Mouse (Mus musculus) embryonic facial prominence, embryonic 15.5 days (tissue): ENCODE results near the gene Fam160a2. TPM values are rescaled to one million over a fixed set of nuclear protein-coding genes. Genes with fewer than 3 reads are reported as not detected.

Experiments
- ATAC-seq: fragments of 200-750 bp; cut with Nextera tagmentation; 2 replicates; pipeline ENCODE4 v1.8.0; 2017; ENCODE audit warnings: low read depth, moderate TSS enrichment; ENCODE audit not compliant: insufficient number of reproducible peaks, low FRiP score, low TSS enrichment
- H3K27ac ChIP-seq: fragments of 300-500 bp; sonication (generic); replicated peaks from 2 replicates; pipeline ENCODE4 v1.5.1; 2015; ENCODE audit warnings: mild to moderate bottlenecking, inconsistent platforms
- H3K27me3 ChIP-seq: fragments of 300-500 bp; sonication (generic); 2 replicates; pipeline ENCODE4 v1.6.1; 2015; ENCODE audit warnings: inconsistent platforms
- H3K36me3 ChIP-seq: fragments of 300-500 bp; sonication (generic); 2 replicates; pipeline ENCODE4 v1.6.1; 2015; ENCODE audit warnings: mild to moderate bottlenecking, inconsistent platforms
- H3K4me1 ChIP-seq: fragments of 300-500 bp; sonication (generic); 2 replicates; pipeline ENCODE4 v1.6.1; 2015; ENCODE audit warnings: inconsistent platforms
- H3K4me2 ChIP-seq: fragments of 300-500 bp; sonication (generic); replicated peaks from 2 replicates; pipeline ENCODE4 v1.6.1; 2015; ENCODE audit warnings: mild to moderate bottlenecking, inconsistent platforms
- H3K4me3 ChIP-seq: fragments of 300-500 bp; sonication (generic); replicated peaks from 2 replicates; pipeline ENCODE4 v1.5.1; 2015; ENCODE audit warnings: mild to moderate bottlenecking, inconsistent platforms
- H3K9ac ChIP-seq: fragments of 300-500 bp; sonication (generic); 2 replicates; pipeline ENCODE4 v1.6.1; 2015; ENCODE audit warnings: inconsistent platforms
- H3K9me3 ChIP-seq: fragments of 300-500 bp; sonication (generic); replicated peaks from 2 replicates; pipeline ENCODE4 v1.6.1; 2016; ENCODE audit warnings: inconsistent platforms
- WGBS: fragments of 180-500 bp; shearing (Covaris S2); methylation state at CpG from one replicate; pipeline ENCODE4 v1.1.7; 2015; 5-methylcytosine and 5-hydroxymethylcytosine counted together
- polyA plus RNA-seq: library from polyadenylated mRNA; unstranded; fragments of >200 nt; fragmentation: Nextera tagmentation; extraction: Ambion mirVana; gene quantifications from 2 replicates; pipeline ENCODE4 v1.2.1, GENCODE M21; 2015

Gene Fam160a2
- polyA plus RNA-seq, 1 experiment from 2014 or later, result 41.3 TPM

DNA sequence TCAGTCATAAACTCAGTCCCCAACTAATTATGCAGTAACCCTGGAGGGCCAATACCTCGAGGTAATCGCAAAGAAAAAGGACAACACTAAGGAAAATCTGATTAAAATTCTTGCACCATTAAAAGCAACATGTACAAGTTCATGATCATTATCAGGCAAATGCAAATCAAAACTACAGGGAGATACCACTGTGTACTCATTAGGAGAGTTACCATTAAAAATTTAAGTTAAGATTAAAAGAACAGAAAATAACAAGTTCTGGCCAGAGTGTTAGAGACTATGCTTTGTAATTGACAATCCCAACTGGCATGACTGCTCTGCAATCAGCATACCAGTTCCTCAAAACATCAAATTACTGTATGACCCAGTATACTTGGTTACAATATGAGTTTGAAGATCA lies 57.1 kb downstream of the Fam160a2 start:
- no peak overlapping the region for H3K9ac ChIP-seq
- H3K4me2 ChIP-seq, result no peak overlapping the region
- H3K4me3 ChIP-seq, result no peak overlapping the region
- ATAC-seq, result no peak
- no peaks in the 10 kb centered on the region for H3K36me3 ChIP-seq
- WGBS, result 70% methylated on average over 2 of the region's 2 CpGs
- H3K9me3 ChIP-seq, result no peaks in the 10 kb centered on the region
- no peaks in the 10 kb centered on the region for H3K4me1 ChIP-seq
- H3K27me3 ChIP-seq, result no peaks in the 10 kb centered on the region
- no peak overlapping the region for H3K27ac ChIP-seq

GRCm38 (mm10) chr7:105342170-105342569 lies 57.7 kb downstream of the Fam160a2 start, which contains the start of gene Olfr691:
Olfr691 (minus strand) TSS chr7:105342270.
- Histone ChIP-seq H3K9me3 (no peaks in the 10 kb centered on the region), H3K27me3 (no peaks in the 10 kb centered on the region), H3K4me3 (no peak within 1 kb of the TSS), H3K36me3 (no peaks in the 10 kb centered on the region), H3K4me1 (no peaks in the 10 kb centered on the region), H3K9ac (no peak within 1 kb of the TSS), H3K4me2 (no peak within 1 kb of the TSS), H3K27ac (no peak within 1 kb of the TSS)
- no peak for ATAC-seq
- WGBS, result 51% methylated on average over 1 of the region's 1 CpGs

DNA sequence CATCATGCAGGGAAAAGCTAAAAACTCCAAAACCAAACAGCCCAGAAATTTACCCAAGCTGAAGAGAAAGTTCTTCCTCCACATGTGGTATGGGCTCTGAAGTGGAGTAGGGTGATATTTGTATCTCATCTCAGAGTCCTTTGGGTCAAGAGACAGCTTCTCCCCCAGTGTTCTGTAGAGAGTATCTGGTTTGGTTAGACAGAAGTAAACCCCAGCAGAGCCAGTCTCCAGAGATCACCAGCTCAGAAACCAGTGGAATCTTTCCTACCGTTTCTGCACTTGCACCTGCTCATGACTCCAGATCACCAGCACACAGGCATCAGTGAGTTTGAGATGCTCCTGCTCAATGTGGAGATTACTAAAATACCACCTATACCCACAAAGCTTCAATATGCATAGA lies 65.8 kb downstream of the Fam160a2 start, which contains the start of gene Olfr690:
Olfr690 (minus strand) TSS at position 101 of the 400 bp plus-strand sequence.
- WGBS, result 65% methylated on average over 1 of the region's 1 CpGs
- Histone ChIP-seq H3K36me3 (no peaks in the 10 kb centered on the region), H3K4me2 (no peak within 1 kb of the TSS), H3K27ac (no peak within 1 kb of the TSS), H3K4me3 (no peak within 1 kb of the TSS), H3K9ac (no peak within 1 kb of the TSS), H3K4me1 (no peaks in the 10 kb centered on the region), H3K9me3 (no peaks in the 10 kb centered on the region), H3K27me3 (no peaks in the 10 kb centered on the region)
- ATAC-seq, result no peak

- Histone ChIP-seq H3K9me3 (no peaks in the 10 kb centered on the region), H3K27ac (no peak overlapping the region)
- no peak for ATAC-seq
These were observed 74.6 kb downstream of the Fam160a2 start for GRCm38 (mm10) chr7:105325302-105325701.

More at GRCm38 (mm10) chr7:105325302-105325701, 74.6 kb downstream of the Fam160a2 start:
- WGBS, result 73% methylated on average over 2 of the region's 2 CpGs
- H3K4me3 ChIP-seq, result no peak overlapping the region
- H3K27me3 ChIP-seq, result no peaks in the 10 kb centered on the region
- H3K9ac ChIP-seq, result no peak overlapping the region
- no peak overlapping the region for H3K4me2 ChIP-seq
- no peaks in the 10 kb centered on the region for H3K4me1 ChIP-seq
- no peaks in the 10 kb centered on the region for H3K36me3 ChIP-seq

Other genes with a start within 250 kb of the Fam160a2 start
- gene Olfr684, start 236.4 kb downstream of the Fam160a2 start, polyA plus RNA-seq, result not detected in 2 replicates
- gene Olfr685, start 214.0 kb downstream of the Fam160a2 start, polyA plus RNA-seq, result 0.25 and 0.27 TPM in 2 replicates
- 0.09 TPM in 1 of 2 replicates, not detected in the other for gene Olfr686, start 192.6 kb downstream of the Fam160a2 start, polyA plus RNA-seq
- 0.17 TPM in 1 of 2 replicates, not detected in the other for gene Olfr688, start 112.0 kb downstream of the Fam160a2 start, polyA plus RNA-seq
- gene Olfr689, start 88.9 kb downstream of the Fam160a2 start, polyA plus RNA-seq, result 0.20 and 0.53 TPM in 2 replicates
- 0.13 and 0.24 TPM in 2 replicates for gene Olfr690, start 66.0 kb downstream of the Fam160a2 start, polyA plus RNA-seq
- 0.33 and 0.41 TPM in 2 replicates for gene Olfr691, start 57.8 kb downstream of the Fam160a2 start, polyA plus RNA-seq
- 0.33 and 0.39 TPM in 2 replicates for gene Olfr692, start 31.8 kb downstream of the Fam160a2 start, polyA plus RNA-seq
- not detected in 2 replicates for gene Gm5901, start 25.0 kb downstream of the Fam160a2 start, polyA plus RNA-seq
- gene Cnga4, start 4.5 kb upstream of the Fam160a2 start, polyA plus RNA-seq, result 0.51 and 0.87 TPM in 2 replicates
- gene Cckbr, start 25.7 kb upstream of the Fam160a2 start, polyA plus RNA-seq, result 0.48 and 0.49 TPM in 2 replicates
- 150 and 156 TPM in 2 replicates for gene Cavin3, start 82.2 kb upstream of the Fam160a2 start, polyA plus RNA-seq
- gene Smpd1, start 154.3 kb upstream of the Fam160a2 start, polyA plus RNA-seq, result 54.6 and 58.9 TPM in 2 replicates
- 53.1 and 63.4 TPM in 2 replicates for gene Apbb1, start 181.6 kb upstream of the Fam160a2 start, polyA plus RNA-seq
- 0.32 and 0.33 TPM in 2 replicates for gene Hpx, start 200.1 kb upstream of the Fam160a2 start, polyA plus RNA-seq
- gene Trim3, start 233.5 kb upstream of the Fam160a2 start, polyA plus RNA-seq, result 45.2 and 48.1 TPM in 2 replicates
- gene Timm10b, start 240.0 kb upstream of the Fam160a2 start, polyA plus RNA-seq, result 204 and 209 TPM in 2 replicates
- gene Arfip2, start 240.4 kb upstream of the Fam160a2 start, polyA plus RNA-seq, result 96.7 and 97.7 TPM in 2 replicates
- gene Gm45799, start 240.5 kb upstream of the Fam160a2 start, polyA plus RNA-seq, result 30.0 and 33.1 TPM in 2 replicates